Mouse (Mus musculus) CD4-positive helper T cell, adult 2 months (primary cell): ENCODE data around the gene Rpp25l.
"Not testable (repeated sequence)": the region's sequence is repeated elsewhere in the genome, so short reads cannot be mapped to it uniquely, and the experiment has no call there.

Experiments used
- DNase-seq: peaks from one replicate; pipeline ENCODE4 v3.0.0-alpha.2; 2012; ENCODE audit warnings: low read depth, missing footprints, low spot score

Rpp25l gene

DNA sequence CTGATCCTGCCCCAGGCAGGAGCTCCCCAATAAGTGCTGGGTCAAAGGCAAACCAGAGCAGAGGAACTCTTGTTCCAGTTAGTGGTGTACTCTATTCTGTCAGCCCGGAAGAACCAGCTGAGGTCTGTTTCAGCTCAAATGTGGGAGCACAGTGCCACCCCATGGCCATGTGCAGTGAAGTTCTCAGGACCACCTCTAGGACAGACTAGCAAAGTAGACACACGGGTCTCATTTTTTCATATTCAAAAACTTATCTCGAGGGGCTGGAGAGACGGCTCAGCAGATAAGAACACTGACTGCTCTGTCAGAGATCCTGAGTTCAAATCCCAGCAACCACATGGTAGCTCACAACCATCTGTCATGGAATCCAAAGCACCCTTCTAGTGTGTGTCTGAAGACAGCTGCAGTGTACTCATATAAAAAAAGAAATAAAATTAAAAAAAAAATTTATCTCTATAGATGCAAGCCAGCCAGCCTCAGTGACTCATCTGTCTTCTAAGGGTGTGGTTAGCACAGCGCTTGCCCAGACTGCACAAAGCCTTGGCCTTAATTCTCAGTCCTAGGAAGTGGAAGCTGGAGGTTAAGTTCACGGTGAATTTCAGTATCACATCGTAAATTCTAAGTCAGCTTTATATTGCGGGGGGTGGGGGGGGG is 24.4 kb upstream of the Rpp25l start:
- DNase-seq, result peak; percentile 81

DNA sequence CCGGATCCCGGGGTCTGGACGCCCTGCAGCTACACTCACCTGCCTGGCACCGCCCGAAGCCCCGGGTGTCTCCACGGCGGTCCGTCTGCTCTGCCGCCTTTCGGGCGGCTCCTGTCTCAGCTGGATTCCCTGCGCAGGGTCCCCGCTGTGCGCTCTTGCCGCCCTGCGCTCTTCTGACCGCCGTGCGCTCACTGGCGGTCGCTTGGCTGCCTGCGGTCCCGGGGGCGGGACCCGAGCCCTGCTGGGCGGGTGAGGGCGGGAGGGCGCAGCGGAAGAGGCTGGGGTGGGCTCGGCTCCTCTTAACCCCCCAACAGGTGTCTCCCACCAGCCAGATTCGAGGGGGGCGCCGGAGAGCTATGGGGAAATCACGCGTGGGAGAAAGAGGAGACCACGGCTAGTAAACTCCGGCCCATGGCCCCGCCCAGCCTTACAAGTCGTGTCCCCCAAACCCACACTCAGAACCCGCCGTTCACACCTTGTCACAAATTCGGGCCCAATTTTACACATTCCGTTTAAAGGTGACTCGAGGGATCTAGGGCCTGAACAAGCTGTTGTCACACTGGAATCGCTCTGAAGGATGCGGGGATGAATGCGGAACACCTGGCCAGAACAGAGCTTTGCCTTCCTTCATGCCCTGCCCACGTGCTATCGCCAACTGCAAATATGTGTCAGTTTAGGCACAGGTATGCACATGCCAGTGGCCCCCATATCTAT is 17.9 kb upstream of the Rpp25l start, which contains the start of gene Arid3c:
Arid3c (minus strand) TSS at position 91 of the 714 bp plus-strand sequence.
- DNase-seq, result peak; percentile 47

DNA sequence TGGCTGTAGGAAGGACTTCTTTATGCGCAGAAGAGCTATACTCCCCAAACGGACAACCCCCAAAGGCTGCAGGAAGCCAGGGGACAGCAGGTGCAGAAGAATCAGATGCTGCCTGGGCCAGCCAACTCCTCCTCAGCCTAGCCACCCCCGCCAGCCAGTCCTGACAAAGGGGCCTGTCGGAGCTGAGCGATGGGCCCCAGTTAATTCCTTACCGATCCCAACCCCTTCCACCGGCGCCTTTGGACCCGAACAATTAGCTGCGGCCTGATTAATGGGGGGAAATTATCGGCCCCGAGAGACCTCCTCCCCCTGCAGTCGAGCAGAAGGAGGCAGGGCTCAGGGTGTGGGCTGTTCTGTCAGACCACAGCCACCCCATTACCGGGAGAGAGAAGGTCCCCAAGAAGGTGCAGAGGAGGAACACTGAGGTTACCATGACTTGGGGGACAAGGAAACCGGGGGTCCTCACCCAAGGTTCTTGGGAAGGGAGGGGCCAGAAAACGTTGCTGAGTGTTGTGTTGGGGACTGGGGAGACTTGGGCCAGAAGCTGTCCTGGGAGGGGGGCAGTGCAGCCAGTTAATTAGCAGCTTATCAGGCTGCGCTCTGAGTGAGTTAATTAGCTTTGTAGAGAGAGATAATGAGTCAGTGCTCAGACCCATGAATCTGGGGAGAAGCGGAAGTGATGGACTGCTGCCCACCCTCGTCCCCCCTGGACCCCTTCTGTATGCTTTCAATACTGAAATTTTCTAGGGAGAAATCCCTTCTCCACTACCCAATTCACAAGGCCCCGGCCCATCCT is 13.7 kb upstream of the Rpp25l start:
- no peak for DNase-seq

DNA sequence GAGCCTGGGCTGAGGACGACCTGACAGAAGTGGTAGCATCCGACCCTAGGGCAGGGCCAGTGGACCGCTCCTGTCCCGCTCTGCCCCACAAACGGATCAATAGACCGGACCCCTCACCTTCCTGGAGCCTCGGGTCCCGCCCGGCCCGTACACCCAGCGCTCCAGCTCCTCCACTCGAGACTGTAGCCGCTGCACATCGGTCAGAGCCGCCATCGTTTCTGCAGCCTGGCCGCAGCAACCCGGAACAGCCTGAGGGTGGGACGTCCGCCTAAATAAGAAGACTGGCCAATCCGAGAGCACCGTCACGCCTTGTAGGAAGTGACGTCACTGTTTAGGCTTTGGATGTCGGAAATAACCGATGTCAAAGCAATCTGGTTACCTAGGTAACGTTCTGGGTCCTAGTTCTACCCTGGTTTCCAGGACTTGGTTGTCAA is 9.6 kb upstream of the Rpp25l start, which contains the start of gene Dctn3:
Dctn3 (minus strand) TSS at position 253 of the 434 bp plus-strand sequence.
- peak; percentile 94 for DNase-seq

DNA sequence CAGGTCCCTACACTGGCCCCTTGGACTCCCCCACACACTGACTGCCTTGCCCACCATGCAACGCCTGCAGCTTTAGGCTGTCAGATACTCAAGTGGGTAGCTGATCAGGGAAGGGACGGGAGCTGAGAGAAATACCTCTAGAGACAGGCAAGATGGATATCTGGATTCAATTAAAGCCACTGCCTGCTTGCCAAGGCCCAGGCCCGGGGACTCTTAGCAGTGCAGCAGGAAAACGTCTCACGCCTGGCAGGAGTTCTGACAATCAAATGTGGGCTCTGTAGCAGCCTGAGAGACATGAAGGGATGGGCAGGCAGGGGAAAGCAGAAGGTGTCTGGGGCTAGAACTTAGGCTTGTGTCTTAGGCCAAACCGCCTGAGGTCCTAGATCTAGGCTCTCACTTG is 3.5 kb upstream of the Rpp25l start:
- no peak for DNase-seq

DNA sequence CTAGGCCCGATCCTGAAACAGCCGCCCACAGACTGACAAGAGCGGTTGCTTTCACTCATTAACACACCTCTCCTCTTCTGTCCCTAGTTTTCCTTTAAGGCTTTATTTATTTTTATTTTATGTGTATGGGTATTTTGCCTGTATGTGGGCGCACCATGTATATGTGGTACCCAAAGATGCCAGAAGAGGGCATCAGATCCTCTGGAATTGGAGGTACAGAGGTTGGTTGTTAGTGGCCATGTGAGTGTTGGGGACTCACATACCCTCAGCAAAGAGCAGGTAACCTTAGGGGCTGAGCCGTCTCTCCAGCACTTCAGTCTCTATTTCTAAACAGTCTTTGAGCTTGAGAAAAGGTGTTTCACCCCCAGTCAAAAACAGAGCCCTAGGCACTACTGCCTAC is 2.3 kb upstream of the Rpp25l start:
- DNase-seq, result peak; percentile 58

DNA sequence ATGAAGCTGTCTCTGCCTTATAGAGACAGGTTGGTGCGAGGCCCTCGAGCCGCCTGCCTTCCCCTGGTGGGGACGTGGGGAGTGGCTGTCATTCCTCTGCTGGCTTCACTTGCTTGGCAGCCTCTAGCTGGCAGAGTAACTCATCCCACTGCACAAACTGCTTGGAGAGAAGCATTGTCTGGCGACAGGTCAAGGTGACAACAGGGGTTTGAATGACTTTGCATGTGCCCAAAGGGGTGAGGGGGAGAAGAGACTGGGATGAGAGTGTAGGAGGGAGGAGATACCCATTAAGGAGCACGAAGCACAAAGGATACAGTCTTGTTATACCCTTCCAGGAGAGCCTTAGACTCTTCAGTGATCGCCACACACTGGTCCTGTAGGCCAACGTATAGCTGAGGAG is 1.7 kb upstream of the Rpp25l start:
- no peak for DNase-seq

DNA sequence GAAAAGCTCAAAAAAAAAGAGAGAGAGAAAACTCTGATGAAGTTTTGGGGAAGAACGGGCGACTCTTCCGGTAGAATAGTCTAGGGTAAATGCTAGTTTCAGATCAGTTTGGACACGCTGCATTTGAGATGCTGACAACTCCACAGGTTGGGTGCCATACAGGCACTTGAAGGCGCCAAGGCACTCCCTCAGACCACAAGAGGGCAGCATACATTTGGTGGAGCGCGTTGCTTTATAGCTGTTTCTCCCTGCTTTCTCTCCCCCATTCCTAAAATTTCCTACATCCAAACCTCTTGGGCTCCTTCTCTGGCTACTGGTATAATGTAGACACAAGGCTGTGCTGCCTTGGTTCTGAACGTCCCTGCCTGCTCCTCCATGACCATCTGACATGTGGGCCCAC is 942 bp upstream of the Rpp25l start:
- peak; percentile 71 for DNase-seq

DNA sequence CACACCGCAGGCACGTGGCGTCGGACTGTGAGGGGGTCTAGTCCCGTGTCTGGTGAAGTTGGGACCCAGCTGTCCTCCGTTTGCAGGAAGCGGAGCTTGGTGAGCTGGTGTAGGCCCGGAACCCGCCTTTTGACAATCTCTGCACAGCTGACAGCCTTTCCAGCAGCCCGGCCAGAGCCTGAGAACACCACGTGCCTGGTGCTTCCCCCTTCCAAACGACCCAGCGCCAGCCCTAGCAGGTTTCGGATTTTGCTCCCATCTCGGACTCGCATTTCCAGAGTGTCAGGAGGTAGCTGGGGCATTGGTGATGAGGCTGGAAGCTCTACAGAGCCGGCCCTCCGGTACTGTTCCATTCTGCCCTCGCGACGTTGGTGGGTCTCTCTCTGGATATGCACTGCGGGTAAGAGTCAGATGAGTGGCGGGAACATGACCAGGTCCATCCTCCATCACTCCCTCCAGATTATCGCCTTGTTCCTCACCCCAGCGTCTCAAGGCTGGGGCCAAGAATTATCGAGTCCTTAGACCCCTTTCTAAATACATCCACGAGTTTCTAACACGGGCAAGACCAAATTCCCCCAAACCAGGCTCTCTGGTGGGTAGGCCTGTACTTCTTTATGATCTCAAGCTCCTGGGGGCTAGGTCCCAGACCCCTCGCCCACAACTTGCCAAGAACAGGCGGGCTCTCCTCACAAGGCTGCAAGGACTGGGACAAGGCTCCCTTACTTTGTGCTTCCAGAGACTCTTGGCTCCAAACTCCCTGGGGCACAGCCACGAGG is 725 bp downstream of the Rpp25l start:
- no peak for DNase-seq

DNA sequence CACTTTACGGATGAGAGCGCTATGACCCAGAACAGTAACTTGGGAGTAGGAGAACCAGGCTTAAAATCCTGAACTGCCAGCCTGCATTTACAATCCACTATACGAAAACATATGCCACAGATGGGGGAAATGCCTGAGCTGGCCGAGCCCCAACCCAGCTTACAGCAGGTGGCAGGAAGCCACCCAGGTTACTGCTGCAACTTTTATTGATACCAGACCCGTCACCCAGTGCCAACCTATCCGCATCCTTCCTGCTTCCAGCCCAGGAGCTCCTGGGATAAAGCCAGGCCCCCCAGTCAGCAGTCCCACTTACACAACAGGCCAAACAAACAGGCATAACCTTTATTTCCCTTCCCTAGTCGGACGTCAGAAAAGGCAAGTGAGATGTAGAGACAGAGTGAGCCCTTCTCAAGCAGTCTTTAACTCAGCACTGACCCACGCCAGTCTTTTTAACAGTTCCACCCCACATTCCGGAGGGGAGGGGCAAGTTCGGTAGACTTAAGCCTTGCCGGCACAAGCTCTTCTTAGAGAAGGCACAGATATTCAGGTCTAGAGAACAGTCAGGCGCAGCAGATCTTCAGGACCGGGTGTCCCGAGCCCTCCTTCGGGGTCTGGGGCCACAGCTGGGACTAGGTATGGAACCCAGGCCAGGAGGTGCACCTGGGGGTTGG is 1.5 kb downstream of the Rpp25l start:
- DNase-seq, result no peak

DNA sequence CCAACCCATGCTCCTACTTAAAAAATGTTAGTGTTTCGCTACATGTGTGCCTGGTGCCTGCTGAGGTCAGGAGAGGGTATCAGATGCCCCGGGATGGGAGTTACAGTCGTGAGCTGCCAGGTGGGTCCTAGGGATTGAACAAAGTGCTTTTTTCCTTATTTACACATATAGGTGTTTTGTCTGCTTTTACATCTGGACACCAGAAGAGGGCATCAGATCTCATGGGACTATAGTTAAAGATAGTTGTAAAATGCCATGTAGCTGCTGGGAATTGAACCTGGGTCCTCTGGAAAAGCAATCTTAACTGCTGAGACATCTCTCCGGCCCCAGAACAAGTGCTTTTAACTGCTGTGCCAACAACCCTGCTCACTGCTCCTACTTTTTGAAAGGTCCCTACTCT is 3.1 kb downstream of the Rpp25l start:
- no peak for DNase-seq

DNA sequence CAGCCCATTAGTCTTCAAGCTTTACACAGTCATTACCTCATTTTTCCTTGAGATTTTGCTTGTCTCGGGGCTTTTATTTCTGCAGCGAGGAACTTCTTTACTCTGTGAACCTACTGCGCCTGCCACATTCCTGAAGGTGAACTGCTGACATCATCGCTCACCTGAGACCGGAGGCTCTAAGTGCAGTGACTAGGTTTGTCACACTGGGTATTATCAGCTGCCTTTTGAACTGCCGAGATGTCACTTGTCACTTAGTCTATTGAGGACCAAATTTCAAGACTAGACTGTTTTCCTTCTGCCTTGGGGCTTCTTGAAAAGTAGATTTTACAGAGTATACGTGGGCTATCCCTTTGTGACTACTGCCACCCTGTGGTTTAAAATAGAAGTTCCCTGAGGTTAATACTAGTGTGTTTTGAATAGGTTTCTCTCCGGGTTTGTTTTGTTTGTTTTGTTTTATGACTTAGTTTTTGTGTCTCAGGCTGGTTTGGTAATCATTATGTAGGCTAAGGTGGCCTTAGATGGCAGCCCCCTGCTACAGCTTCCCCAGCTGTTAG is 5.1 kb downstream of the Rpp25l start:
- DNase-seq, result peak; percentile 60

DNA sequence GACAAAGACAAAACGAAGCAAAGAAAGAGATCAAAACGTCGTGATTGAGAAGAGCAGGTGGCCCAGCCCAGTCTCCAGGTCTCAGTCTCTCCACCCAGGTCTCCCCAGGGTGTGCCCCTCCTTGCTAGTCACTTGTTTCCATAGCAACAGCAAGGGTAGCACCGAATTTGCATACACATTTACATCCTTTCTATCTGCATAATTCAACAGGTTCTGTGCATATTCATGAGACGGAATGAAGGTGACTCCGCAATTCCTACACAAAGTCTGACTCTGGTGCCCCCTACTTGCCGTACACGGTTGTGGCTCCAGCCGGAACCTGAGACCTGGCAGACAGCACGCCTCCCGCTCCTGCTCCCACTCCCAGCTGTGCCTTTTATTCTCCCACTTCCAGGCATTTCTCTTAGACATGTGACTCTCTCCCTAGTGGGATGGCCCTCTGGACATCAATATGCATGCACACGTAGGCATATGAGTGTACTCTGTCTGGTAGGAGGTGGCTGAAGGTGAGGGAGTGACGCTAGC is 6.3 kb downstream of the Rpp25l start:
- peak; percentile 58 for DNase-seq

DNA sequence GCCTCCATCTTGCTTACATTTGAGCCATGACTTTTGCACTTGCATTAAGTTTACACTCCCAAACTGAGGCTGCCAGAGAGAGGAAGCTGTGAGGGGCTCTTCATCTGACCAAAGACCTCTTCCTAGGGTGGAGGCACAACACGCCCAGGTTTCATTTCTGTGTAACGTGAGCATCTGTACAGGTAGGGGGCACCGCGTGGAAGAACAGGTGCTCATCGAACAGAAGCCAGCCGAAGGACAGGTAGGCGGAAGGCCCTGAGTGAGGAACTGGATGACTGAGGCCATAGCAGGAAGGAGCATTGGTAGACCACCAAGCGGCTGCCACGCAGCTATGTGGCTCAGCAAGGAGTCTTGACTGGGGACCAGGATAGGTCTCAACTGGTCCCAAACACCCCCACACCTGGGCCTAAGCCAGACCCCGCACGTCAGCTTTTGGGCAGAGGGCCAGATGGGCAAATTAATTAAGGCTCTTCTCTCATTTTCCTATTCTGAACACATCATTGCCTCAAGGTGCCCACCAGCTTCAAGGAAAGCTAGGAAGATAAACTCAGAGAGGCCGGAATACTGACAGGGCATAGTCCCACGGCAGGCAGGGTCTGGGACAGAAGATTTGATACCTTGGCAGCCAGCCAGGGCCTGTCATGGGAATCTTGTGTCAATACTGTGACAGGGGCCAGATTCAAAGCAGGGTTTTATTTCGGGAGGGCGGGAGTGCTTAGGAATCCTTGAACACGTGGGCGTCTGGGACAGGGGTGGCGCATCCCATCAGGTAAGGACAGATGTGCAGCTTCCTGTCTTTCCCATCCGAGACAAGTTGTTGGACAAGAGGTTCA is 7.2 kb downstream of the Rpp25l start:
- DNase-seq, result no peak

DNA sequence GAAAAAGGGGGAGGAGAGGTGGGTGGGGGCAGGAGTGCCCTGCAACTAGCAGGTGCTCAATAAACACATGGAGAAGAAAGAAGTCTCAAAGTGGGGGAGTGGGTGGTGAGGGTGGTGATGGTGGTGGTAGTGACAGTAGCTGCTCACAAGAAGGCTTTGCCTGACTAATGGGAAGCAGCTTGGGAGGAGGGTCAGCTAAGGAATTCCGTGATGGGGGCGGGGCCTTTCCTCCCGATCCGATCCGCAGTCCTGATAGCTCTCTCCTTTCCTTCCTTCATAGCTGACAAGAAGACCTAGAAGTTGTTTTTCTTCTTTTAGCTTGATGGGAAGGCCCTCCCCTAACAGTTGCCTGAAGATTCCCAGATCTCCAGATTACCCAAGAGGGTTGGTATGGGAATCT is 8.7 kb downstream of the Rpp25l start:
- no peak for DNase-seq

DNA sequence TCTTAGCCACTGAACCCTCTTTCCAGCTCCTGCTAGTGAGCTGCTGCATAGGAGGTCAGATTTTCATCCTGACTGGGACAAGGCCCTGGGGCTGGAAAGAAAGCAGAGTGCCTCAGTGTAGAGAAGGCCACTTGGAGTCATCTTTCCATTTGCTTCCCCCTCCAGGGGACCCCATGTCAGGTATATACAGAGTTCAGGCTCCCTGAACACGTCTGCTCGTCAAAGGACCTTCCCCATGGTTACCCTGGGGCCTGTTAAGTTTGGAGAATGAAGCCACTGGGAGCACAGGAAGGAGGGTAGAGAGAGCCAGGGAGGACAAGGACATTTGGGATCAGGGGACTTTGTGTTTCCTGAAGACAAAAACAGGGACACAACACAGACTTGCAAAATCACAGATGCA is 11.1 kb downstream of the Rpp25l start:
- DNase-seq, result not testable (repeated sequence)

DNA sequence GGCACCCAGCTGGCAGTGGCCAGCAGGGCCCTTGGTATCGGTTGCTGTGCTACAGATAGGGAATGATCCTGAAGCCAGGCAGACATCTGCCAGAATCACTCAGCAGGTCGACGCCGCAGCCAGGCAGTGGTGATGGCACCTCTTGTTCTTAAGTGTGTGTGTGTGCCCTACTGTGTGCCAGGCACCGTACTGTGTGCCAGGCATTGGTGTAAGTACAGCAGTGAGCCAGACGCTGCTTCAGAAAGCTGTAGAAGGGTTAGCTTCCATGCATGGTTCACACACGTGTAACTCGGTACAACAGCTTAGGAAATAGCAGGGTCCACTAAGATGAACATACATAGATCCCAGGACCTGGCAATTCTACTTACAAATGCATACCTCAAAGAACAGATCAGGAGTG is 13.1 kb downstream of the Rpp25l start:
- DNase-seq, result not testable (repeated sequence)

DNA sequence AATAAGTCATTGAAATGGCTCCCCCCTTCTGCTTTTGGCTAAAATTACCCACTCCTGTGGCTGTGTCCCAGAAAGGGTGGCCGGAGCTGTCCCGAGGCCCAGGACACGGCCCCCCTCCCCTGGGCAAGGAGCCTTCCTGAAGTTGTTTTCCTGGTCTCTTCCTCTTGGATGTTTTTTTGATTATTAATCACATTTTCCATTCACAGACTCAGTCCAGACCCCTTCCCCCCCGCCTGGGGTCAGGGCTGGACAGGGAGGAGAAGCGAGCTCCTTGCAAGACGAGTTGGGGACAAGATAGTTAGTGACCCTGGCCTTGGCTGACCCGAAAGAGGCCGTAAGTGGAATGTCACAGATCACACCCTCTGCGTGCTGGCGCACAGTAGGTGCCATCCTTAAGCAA is 13.6 kb downstream of the Rpp25l start, which contains the start of gene Il11ra1:
Il11ra1 (plus strand) TSS at position 207 of the 400 bp plus-strand sequence.
- not testable (repeated sequence) for DNase-seq

DNA sequence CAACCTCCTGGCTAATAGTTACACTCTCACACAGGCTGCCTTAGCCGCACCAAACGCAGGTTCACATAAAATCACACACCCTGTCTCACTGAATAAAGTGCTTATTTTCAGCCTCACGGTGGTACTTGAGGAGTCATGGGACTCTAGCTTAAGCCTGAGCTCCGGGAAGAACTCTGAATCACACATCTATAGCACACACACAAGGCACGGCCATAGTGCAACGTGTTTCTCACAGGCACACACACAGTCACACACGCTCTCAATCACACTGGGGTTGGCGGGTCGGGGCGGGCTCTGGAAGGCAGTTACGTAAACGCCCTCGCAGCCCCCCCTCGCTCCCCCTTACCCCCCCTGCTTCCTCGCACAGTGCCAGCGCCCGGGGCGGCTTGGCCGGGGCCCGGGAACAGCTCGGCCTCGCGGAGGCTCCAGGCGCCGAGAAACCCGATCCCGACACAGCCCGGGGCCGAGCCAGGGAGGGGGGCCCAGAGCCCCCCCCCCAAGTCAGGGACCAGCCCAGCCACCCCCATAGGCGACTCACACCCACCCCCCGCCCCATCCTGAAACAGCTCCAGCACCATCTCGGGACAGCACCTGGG is 14.8 kb downstream of the Rpp25l start:
- not testable (repeated sequence) for DNase-seq
